Mouse (Mus musculus) liver, embryonic 14 days (tissue): ENCODE data around the gene Gabra4. TPM values are rescaled to one million over a fixed set of nuclear protein-coding genes. Genes with fewer than 3 reads are reported as not detected.

Experiments
- polyA plus RNA-seq: library from polyadenylated mRNA; depleted of rRNA; stranded (reverse); fragments of >200 nt; gene quantifications from 2 replicates; pipeline ENCODE4 v1.2.3, GENCODE M21; 2012; rRNA removed

The Gabra4 gene
- 0.01 and 0.05 TPM in 2 replicates for polyA plus RNA-seq

GRCm38 (mm10) chr5:71658115-71658497 lies at the start of gene Gabra4:
Gabra4 (minus strand) TSS chr5:71658308.

GRCm38 (mm10) chr5:71657482-71658114 lies 510 bp downstream of the Gabra4 start, which contains the start of gene Gabrb1:
Gabrb1 (plus strand) TSS chr5:71658113.

DNA sequence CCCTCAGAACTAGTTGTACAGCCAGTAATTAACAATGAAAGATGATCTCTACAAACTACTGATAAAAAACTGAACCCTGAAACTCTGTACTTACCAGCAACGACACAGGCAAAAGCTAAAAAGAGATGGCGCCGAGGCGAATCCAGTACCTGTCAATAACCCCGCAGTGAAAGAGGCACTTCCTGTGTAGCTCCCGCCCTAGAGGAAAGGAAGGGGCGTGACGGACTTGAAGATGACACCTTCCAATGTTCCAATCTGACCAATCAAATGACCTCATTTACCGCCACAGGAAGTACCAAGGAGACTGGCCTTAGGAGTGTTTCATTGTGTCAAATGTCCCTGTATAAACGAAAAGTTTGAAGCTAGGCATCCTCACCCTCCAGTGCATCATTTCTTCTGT lies 110.0 kb downstream of the Gabra4 start, which contains the start of gene Cox7b2:
TSS of gene Cox7b2 (minus strand) at position 127 of the 400 bp plus-strand sequence.

Other genes with a start within 250 kb of the Gabra4 start
- gene Cox7b2, start 110.1 kb downstream of the Gabra4 start, polyA plus RNA-seq: not detected in 2 replicates
- 0.01 TPM in 1 of 2 replicates, not detected in the other for gene Gabrb1, start 195 bp downstream of the Gabra4 start, polyA plus RNA-seq